In the genomic region with DNA sequence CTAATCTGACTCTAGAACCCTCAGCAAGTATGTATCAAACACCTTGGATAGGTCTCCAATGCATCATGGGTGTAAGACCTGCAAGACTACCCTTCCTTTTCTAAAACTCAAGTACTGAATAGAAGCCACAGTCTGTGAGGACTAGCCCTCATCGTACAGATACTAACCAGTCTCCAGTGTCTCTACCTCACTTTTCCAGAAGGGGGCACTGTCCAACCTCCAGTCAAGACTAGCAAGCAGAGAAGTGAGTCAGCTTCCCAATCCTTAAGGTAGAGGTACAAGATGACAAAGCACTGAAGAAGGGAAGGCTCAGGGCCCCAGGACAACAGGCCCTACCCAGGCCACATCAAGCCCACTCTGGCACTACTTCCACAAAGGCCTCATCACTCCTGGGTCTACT, we compare ENCODE assay signal across 9 mouse cellular contexts. TPM values are rescaled to one million over a fixed set of nuclear protein-coding genes. Genes with fewer than 3 reads are reported as not detected.
DNase-seq lines count a peak whose midpoint lies in the region; ATAC-seq and TF ChIP-seq lines count a peak whose summit lies in the region.
"Had no signal": no experiment of that assay in that cellular context is flagged by ENCODE, and none has a peak within 500 bp of the region (broad histone marks: within the 10 kb centered on the region; RNA-seq: fewer than 3 reads in every experiment).

No protein-coding gene starts in this region.

- in situ Hi-C loops in ES-E14 (cut with MboI; ENCODE audit: low sequenced_read_pairs in 2 of 2, unreplicated experiment in 2 of 2), result no loop called here

- H3K36me3 ChIP-seq in heart, embryonic 12.5 days, result peaks cover 60% of the 10 kb centered on the region
- H3K36me3 ChIP-seq in ES-E14 (ENCODE audit: control insufficient read depth, insufficient read depth, low read length, poor library complexity, severe bottlenecking), result peaks cover 21% of the 10 kb centered on the region
- H3K36me3 ChIP-seq in heart, postnatal 0 days (replicated peaks; ENCODE audit: control insufficient read depth, insufficient read depth, low read length), result peaks cover 31% of the 10 kb centered on the region
- H3K36me3 ChIP-seq in megakaryocyte, embryonic 14.5 days (replicated peaks; ENCODE audit: low read length), result peaks cover 64% of the 10 kb centered on the region
- peaks cover 19% of the 10 kb centered on the region for H3K36me3 ChIP-seq in stomach, embryonic 16.5 days (ENCODE audit: control insufficient read depth, insufficient read depth, low read length)

- no peak overlapping the region for H3K27ac ChIP-seq in heart, embryonic 12.5 days (ENCODE audit: poor library complexity, severe bottlenecking)
- no peak overlapping the region for H3K27ac ChIP-seq in ES-E14 (ENCODE audit: insufficient read depth, low read depth, low read length, poor library complexity, severe bottlenecking)
- H3K27ac ChIP-seq in cerebellum, adult 2 months (ENCODE audit: insufficient read depth, low read length), result no peak overlapping the region
- no peak overlapping the region for H3K27ac ChIP-seq in heart, postnatal 0 days (ENCODE audit: low read depth)
- no peak overlapping the region for H3K27ac ChIP-seq in stomach, embryonic 16.5 days (ENCODE audit: low read length)
- H3K27ac ChIP-seq: lung, embryonic 15.5 days had no signal

- no peak for TF ChIP-seq POLR2A in cerebellum, adult 2 months (IDR thresholded peaks at IDR 0.05; ENCODE audit: borderline replicate concordance, insufficient read depth, low read length)

- 63% methylated on average over 1 of the region's 1 CpGs for WGBS in heart, embryonic 12.5 days
- WGBS in cerebellum, adult 2 months, result 6% methylated on average over 1 of the region's 1 CpGs
- 25% methylated on average over 1 of the region's 1 CpGs for WGBS in heart, postnatal 0 days
- 55% methylated on average over 1 of the region's 1 CpGs for WGBS in stomach, embryonic 16.5 days

- no peaks in the 10 kb centered on the region for H3K27me3 ChIP-seq in heart, embryonic 12.5 days (replicated peaks)
- no peaks in the 10 kb centered on the region for H3K27me3 ChIP-seq in cerebellum, adult 2 months (ENCODE audit: control insufficient read depth, insufficient read depth, low read length)
- no peaks in the 10 kb centered on the region for H3K27me3 ChIP-seq in heart, postnatal 0 days (ENCODE audit: control insufficient read depth, insufficient read depth, low read length)
- no peaks in the 10 kb centered on the region for H3K27me3 ChIP-seq in megakaryocyte, embryonic 14.5 days (replicated peaks)
- no peaks in the 10 kb centered on the region for H3K27me3 ChIP-seq in stomach, embryonic 16.5 days (ENCODE audit: control insufficient read depth, insufficient read depth, low read length)
- H3K27me3 ChIP-seq: lung, embryonic 15.5 days had no signal

- H3K4me1 ChIP-seq in heart, embryonic 12.5 days (replicated peaks), result peaks cover 43% of the 10 kb centered on the region
- peaks cover 2 to 7% of the 10 kb centered on the region in 2 experiments; a peak in 2 of 4 replicates for H3K4me1 ChIP-seq in ES-E14 (ENCODE audit: control insufficient read depth in 2 of 2, insufficient read depth in 2 of 2, low read length in 2 of 2, poor library complexity in 1 of 2)
- peaks cover 13% of the 10 kb centered on the region for H3K4me1 ChIP-seq in cerebellum, adult 2 months (ENCODE audit: control insufficient read depth, insufficient read depth, low read length)
- peaks cover 25% of the 10 kb centered on the region for H3K4me1 ChIP-seq in heart, postnatal 0 days (ENCODE audit: control insufficient read depth, insufficient read depth)
- peaks cover 84% of the 10 kb centered on the region for H3K4me1 ChIP-seq in megakaryocyte, embryonic 14.5 days
- peaks cover 33% of the 10 kb centered on the region for H3K4me1 ChIP-seq in stomach, embryonic 16.5 days (ENCODE audit: control insufficient read depth, insufficient read depth, low read length)

- H3K4me2 ChIP-seq in heart, embryonic 12.5 days, result no peak overlapping the region
- H3K4me2 ChIP-seq in heart, postnatal 0 days (ENCODE audit: low read depth, low read length), result no peak overlapping the region
- 0 out of 2 replicates have a peak overlapping the region, but pooled peaks have one; percentile 86 for H3K4me2 ChIP-seq in stomach, embryonic 16.5 days (ENCODE audit: low read depth, low read length)
- H3K4me2 ChIP-seq: lung, embryonic 15.5 days had no signal

- no peak overlapping the region for H3K9ac ChIP-seq in heart, embryonic 12.5 days
- H3K9ac ChIP-seq in ES-E14 (ENCODE audit: insufficient read depth, low read depth, low read length, poor library complexity, severe bottlenecking), result no peak overlapping the region
- no peak overlapping the region for H3K9ac ChIP-seq in heart, postnatal 0 days (replicated peaks; ENCODE audit: low read depth, low read length)
- H3K9ac ChIP-seq in stomach, embryonic 16.5 days (ENCODE audit: low read length), result no peak overlapping the region
- H3K9ac ChIP-seq: lung, embryonic 15.5 days had no signal

- no peaks in the 10 kb centered on the region for H3K9me3 ChIP-seq in heart, embryonic 12.5 days (replicated peaks)
- H3K9me3 ChIP-seq in ES-E14 (ENCODE audit: control insufficient read depth, insufficient read depth, low read depth, low read length), result no peaks in the 10 kb centered on the region
- no peaks in the 10 kb centered on the region for H3K9me3 ChIP-seq in heart, postnatal 0 days (replicated peaks; ENCODE audit: control insufficient read depth, low read length)
- H3K9me3 ChIP-seq in megakaryocyte, embryonic 14.5 days, result no peaks in the 10 kb centered on the region
- no peaks in the 10 kb centered on the region for H3K9me3 ChIP-seq in stomach, embryonic 16.5 days (replicated peaks; ENCODE audit: control insufficient read depth, low read length)
- H3K9me3 ChIP-seq: lung, embryonic 15.5 days had no signal

- peak; percentile 68; the same call in 1 of the 2 replicates for TF ChIP-seq CTCF in cerebellum, adult 2 months (IDR thresholded peaks at IDR 0.05; ENCODE audit: borderline replicate concordance, insufficient read depth, low read depth, low read length)
- TF ChIP-seq CTCF in heart, postnatal 0 days (IDR thresholded peaks at IDR 0.05; ENCODE audit: low read depth), result peak; percentile 65

- DNase-seq in heart, adult 8-10 months (ENCODE audit: low spot score), result peak; percentile 58
- DNase-seq in ES-E14 (ENCODE audit: low read depth, low spot score), result peak; percentile 69
- DNase-seq in cerebellum, adult 2 months, result peak; percentile 71 to 74
- peak; percentile 66 for DNase-seq in heart, postnatal 0 days (ENCODE audit: low spot score)
- DNase-seq in layer of hippocampus, adult 9-11 months, result peak; percentile 66

- H3K4me3 ChIP-seq in heart, embryonic 12.5 days, result no peak overlapping the region
- H3K4me3 ChIP-seq in ES-E14 (ENCODE audit: insufficient read depth in 1 of 2, low read depth in 1 of 2, low read length in 2 of 2, poor library complexity in 1 of 2, severe bottlenecking in 1 of 2), result no peak overlapping the region
- H3K4me3 ChIP-seq in cerebellum, adult 2 months (replicated peaks; ENCODE audit: insufficient read depth, low read depth, low read length), result no peak overlapping the region
- no peak overlapping the region for H3K4me3 ChIP-seq in heart, postnatal 0 days (ENCODE audit: low read depth, low read length)
- H3K4me3 ChIP-seq in megakaryocyte, embryonic 14.5 days (replicated peaks), result peak overlapping the region; percentile 62
- H3K4me3 ChIP-seq in stomach, embryonic 16.5 days (replicated peaks; ENCODE audit: low read length), result no peak overlapping the region
- H3K4me3 ChIP-seq: lung, embryonic 15.5 days had no signal

- ATAC-seq in heart, embryonic 12.5 days (ENCODE audit: insufficient number of reproducible peaks, low FRiP score), result no peak
- no peak for ATAC-seq in heart, postnatal 0 days (ENCODE audit: insufficient read depth, low read depth)
- ATAC-seq in stomach, embryonic 16.5 days (ENCODE audit: insufficient read depth, low FRiP score), result no peak

- TF ChIP-seq EP300 in heart, postnatal 0 days (IDR thresholded peaks at IDR 0.05; ENCODE audit: low read depth), result no peak

RNA-seq across cellular contexts. Expression of gene Surf4, which starts 3.3 kb away (rescaled TPM):
- 10 to 100 TPM; 85.4 to 92.1 (median 86.7) TPM for total RNA-seq in heart, adult 8-10 months (2022)
- 202 and 205 TPM in 2 replicates for polyA plus RNA-seq in heart, embryonic 12.5 days (2016; fragmentation: Nextera tagmentation; extraction: Ambion mirVana)
- 234 and 285 TPM in 2 replicates for total RNA-seq in ES-E14 (2012; rRNA removed)
- polyA plus RNA-seq in cerebellum, adult 2 months (2012; rRNA removed), result 54.9 and 60.5 TPM in 2 replicates
- total RNA-seq in heart, postnatal 0 days (2014; rRNA removed; ENCODE audit: low replicate concordance), result 186 and 189 TPM in 2 replicates
- 131 and 132 TPM in 2 replicates for polyA plus RNA-seq in heart, postnatal 0 days (2015; fragmentation: Nextera tagmentation; extraction: Ambion mirVana)
- polyA plus RNA-seq in megakaryocyte, embryonic 14.5 days (2012; ENCODE audit: insufficient read depth, low replicate concordance), result 144 and 194 TPM in 2 replicates
- polyA plus RNA-seq in stomach, embryonic 16.5 days (2015; fragmentation: Nextera tagmentation; extraction: Ambion mirVana), result 245 and 251 TPM in 2 replicates

RNA-seq across cellular contexts. Expression of gene Stkld1, which starts 3.5 kb away (rescaled TPM):
- total RNA-seq in heart, adult 8-10 months (2022), result not detected
- polyA plus RNA-seq in heart, embryonic 12.5 days (2016; fragmentation: Nextera tagmentation; extraction: Ambion mirVana), result 0.19 and 0.20 TPM in 2 replicates
- not detected in 2 replicates for total RNA-seq in ES-E14 (2012; rRNA removed)
- 0.28 and 0.30 TPM in 2 replicates for polyA plus RNA-seq in cerebellum, adult 2 months (2012; rRNA removed)
- not detected in 2 replicates for total RNA-seq in heart, postnatal 0 days (2014; rRNA removed; ENCODE audit: low replicate concordance)
- polyA plus RNA-seq in heart, postnatal 0 days (2015; fragmentation: Nextera tagmentation; extraction: Ambion mirVana), result 0.19 and 0.25 TPM in 2 replicates
- polyA plus RNA-seq in megakaryocyte, embryonic 14.5 days (2012; ENCODE audit: insufficient read depth, low replicate concordance), result 0.03 TPM in 1 of 2 replicates, not detected in the other
- polyA plus RNA-seq in stomach, embryonic 16.5 days (2015; fragmentation: Nextera tagmentation; extraction: Ambion mirVana), result 0.10 and 0.15 TPM in 2 replicates
- polyA plus RNA-seq: lung, embryonic 15.5 days had no signal

RNA-seq across cellular contexts. Expression of gene Surf1, which starts 14.1 kb away (rescaled TPM):
- total RNA-seq in heart, adult 8-10 months (2022), result 10 to 100 TPM; 58.5 to 70.1 (median 64.5) TPM
- polyA plus RNA-seq in heart, embryonic 12.5 days (2016; fragmentation: Nextera tagmentation; extraction: Ambion mirVana), result 39.2 and 40.5 TPM in 2 replicates
- 50.7 and 53.3 TPM in 2 replicates for total RNA-seq in ES-E14 (2012; rRNA removed)
- polyA plus RNA-seq in cerebellum, adult 2 months (2012; rRNA removed), result 153 and 159 TPM in 2 replicates
- total RNA-seq in heart, postnatal 0 days (2014; rRNA removed; ENCODE audit: low replicate concordance), result 32.9 and 42.7 TPM in 2 replicates
- polyA plus RNA-seq in heart, postnatal 0 days (2015; fragmentation: Nextera tagmentation; extraction: Ambion mirVana), result 41.4 and 44.3 TPM in 2 replicates
- 14.4 and 22.6 TPM in 2 replicates for polyA plus RNA-seq in megakaryocyte, embryonic 14.5 days (2012; ENCODE audit: insufficient read depth, low replicate concordance)
- polyA plus RNA-seq in stomach, embryonic 16.5 days (2015; fragmentation: Nextera tagmentation; extraction: Ambion mirVana), result 59.9 and 61.8 TPM in 2 replicates

RNA-seq across cellular contexts. Expression of gene Surf2, which starts 14.2 kb away (rescaled TPM):
- total RNA-seq in heart, adult 8-10 months (2022), result 10 to 100 TPM; 15.0 to 21.4 (median 17.0) TPM
- polyA plus RNA-seq in heart, embryonic 12.5 days (2016; fragmentation: Nextera tagmentation; extraction: Ambion mirVana), result 30.5 and 31.4 TPM in 2 replicates
- 32.3 and 35.8 TPM in 2 replicates for total RNA-seq in ES-E14 (2012; rRNA removed)
- polyA plus RNA-seq in cerebellum, adult 2 months (2012; rRNA removed), result 58.6 and 60.9 TPM in 2 replicates
- 5.4 and 9.7 TPM in 2 replicates for total RNA-seq in heart, postnatal 0 days (2014; rRNA removed; ENCODE audit: low replicate concordance)
- polyA plus RNA-seq in heart, postnatal 0 days (2015; fragmentation: Nextera tagmentation; extraction: Ambion mirVana), result 26.8 and 29.0 TPM in 2 replicates
- 3.6 and 5.9 TPM in 2 replicates for polyA plus RNA-seq in megakaryocyte, embryonic 14.5 days (2012; ENCODE audit: insufficient read depth, low replicate concordance)
- 39.9 and 40.7 TPM in 2 replicates for polyA plus RNA-seq in stomach, embryonic 16.5 days (2015; fragmentation: Nextera tagmentation; extraction: Ambion mirVana)

RNA-seq across cellular contexts. Expression of gene Rpl7a, which starts 19.8 kb away (rescaled TPM):
- 100 to 1,000 TPM; 268 to 317 (median 304) TPM for total RNA-seq in heart, adult 8-10 months (2022)
- polyA plus RNA-seq in heart, embryonic 12.5 days (2016; fragmentation: Nextera tagmentation; extraction: Ambion mirVana), result 333 and 341 TPM in 2 replicates
- total RNA-seq in ES-E14 (2012; rRNA removed), result 2,695 and 3,070 TPM in 2 replicates
- polyA plus RNA-seq in cerebellum, adult 2 months (2012; rRNA removed), result 670 and 676 TPM in 2 replicates
- 1,073 and 1,113 TPM in 2 replicates for total RNA-seq in heart, postnatal 0 days (2014; rRNA removed; ENCODE audit: low replicate concordance)
- 340 and 347 TPM in 2 replicates for polyA plus RNA-seq in heart, postnatal 0 days (2015; fragmentation: Nextera tagmentation; extraction: Ambion mirVana)
- 873 and 5,014 TPM in 2 replicates for polyA plus RNA-seq in megakaryocyte, embryonic 14.5 days (2012; ENCODE audit: insufficient read depth, low replicate concordance)
- polyA plus RNA-seq in stomach, embryonic 16.5 days (2015; fragmentation: Nextera tagmentation; extraction: Ambion mirVana), result 458 and 551 TPM in 2 replicates
